Mouse (Mus musculus) megakaryocyte-erythroid progenitor cell, adult 5 weeks (primary cell): Measurements from ENCODE around the gene Cox7c. TPM values are rescaled to one million over a fixed set of nuclear protein-coding genes. Genes with fewer than 3 reads are reported as not detected.

ENCODE experiments used
- polyA plus RNA-seq: library from polyadenylated mRNA; stranded (reverse); fragments of >175 nt; gene quantifications from 2 replicates; pipeline ENCODE4 v1.2.3, GENCODE M21; 2012

The Cox7c gene
- 152 and 177 TPM in 2 replicates for polyA plus RNA-seq

DNA sequence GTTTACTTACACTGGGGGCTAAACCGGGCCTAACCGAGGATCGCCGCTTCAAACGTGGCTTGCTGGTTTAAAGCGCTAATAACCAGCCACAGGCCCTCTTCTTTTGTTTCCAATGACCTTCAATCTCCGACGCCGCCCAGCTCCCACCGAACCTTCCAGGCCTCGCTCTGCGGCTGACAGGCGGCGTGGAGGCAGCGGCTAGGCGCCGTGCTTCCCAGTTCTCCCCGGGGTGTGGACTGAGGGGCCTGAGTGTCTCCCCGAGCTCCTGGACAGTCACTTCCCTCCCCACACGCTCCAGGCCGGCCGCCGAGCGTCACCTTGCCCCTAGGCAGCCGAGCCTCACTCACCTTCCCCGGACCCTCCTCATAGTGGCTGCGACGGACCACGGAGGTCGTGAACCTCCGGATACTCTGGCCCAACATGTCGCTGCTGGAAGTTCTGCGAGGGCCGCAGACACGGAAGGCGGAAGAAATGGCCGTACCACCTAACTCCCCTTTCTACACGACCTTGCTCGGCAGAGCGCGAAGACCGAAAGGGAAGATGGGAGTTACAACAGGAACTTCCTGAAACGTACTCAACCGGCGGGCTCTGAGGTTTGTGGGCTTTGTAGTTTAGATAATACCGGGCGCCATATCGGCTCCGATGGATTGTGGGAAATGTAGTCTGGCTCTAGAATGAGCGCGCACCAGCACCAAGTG lies at the start of gene Cox7c:
Gene Cox7c, minus strand, starts transcription at position 651 of the 698 bp plus-strand sequence.

